Mouse (Mus musculus): Measurements from ENCODE around the gene Ank3. TPM values are rescaled to one million over a fixed set of nuclear protein-coding genes. Genes with fewer than 3 reads are reported as not detected.

The Ank3 gene
- polyA plus RNA-seq, 1 experiment = 183 TPM

DNA sequence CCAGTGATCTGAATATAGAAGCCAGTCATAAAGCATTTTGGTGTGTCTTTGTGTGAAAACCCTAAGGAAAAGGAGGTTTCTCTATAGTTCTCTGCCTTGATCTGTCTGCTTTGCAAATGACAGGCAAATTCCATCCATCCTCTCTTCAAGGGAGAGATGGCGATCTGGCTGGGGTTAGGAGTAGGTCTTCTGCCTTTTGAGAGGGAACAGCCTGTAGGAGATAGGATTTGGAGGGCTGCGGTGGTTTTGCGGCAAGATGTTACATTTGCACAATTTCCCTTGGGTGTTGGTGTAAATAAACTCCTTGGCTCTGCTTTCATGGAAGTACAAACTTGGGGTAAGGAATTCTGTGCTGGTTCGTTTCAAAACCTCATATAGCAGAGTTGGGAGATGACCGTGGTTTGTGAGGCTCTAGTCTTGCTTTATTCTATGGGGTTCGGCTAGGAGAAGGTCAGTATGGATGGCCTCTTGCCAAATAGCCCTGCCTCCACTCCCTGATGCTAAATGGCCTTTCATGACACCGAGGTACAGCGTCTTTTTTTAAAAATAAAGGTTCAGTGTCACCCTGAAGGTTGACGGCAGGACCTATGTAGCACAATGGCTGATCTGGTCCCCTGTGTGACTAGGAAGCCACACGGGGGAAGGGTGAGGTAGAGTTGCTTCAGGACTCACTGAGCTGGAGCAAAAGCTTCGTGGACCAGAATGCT, 309.4 kb downstream of the Ank3 start:
- no peak for TF ChIP-seq CTCF (IDR thresholded peaks at IDR 0.05; ENCODE audit: borderline replicate concordance, extremely low read depth, insufficient read depth, insufficient read length)
- TF ChIP-seq POLR2A (IDR thresholded peaks at IDR 0.05; ENCODE audit: borderline replicate concordance, extremely low read depth, insufficient read depth, insufficient read length, poor library complexity, severe bottlenecking) = no peak
- DNase-seq (ENCODE audit: low read depth) = no peak

DNA sequence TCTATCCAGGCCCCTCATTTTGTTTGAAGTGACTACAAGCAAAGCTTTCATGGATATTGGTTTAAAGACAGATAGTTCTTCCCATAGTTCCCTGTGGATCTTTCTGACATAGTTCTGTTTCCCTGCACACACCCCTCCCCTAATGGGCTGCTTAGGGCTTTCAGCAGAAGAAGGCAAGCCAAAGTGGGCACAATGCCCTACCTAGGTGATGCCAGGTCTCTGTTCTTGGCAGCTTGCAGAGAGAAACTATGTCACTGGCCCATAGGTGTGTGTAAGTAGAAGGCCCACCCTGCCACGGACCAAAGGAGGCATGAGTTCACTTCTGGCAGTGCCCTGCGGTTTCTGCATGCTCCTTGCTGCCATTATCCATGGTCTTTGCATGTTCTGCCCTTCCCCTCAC, 311.1 kb downstream of the Ank3 start:
- no peak for TF ChIP-seq CTCF (IDR thresholded peaks at IDR 0.05; ENCODE audit: borderline replicate concordance, extremely low read depth, insufficient read depth, insufficient read length)
- no peak for TF ChIP-seq POLR2A (IDR thresholded peaks at IDR 0.05; ENCODE audit: borderline replicate concordance, extremely low read depth, insufficient read depth, insufficient read length, poor library complexity, severe bottlenecking)
- no peak for DNase-seq (ENCODE audit: low read depth)

DNA sequence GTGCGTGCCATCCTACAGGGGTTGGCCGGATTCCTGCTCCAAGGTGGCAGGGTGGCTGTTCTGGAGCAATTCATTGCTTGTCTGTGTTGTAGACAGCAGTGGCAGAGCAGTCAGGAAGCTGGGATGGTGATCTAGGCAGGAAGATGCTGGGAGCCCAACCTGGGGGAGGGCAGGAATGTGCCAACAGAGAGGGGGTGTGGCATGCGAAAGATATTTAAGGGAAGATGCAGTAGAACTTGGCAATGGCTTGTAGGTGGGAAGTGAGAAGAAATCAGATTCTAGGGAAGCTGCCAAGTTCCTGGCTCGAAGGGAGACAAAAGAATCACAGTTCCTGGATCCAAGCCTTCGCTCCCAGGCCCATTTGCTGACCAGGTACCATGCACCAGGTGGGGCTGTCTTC, 312.2 kb downstream of the Ank3 start:
- DNase-seq (ENCODE audit: low read depth) = no peak
- TF ChIP-seq CTCF (IDR thresholded peaks at IDR 0.05; ENCODE audit: borderline replicate concordance, extremely low read depth, insufficient read depth, insufficient read length) (no peak), POLR2A (IDR thresholded peaks at IDR 0.05; ENCODE audit: borderline replicate concordance, extremely low read depth, insufficient read depth, insufficient read length, poor library complexity, severe bottlenecking) (no peak)

DNA sequence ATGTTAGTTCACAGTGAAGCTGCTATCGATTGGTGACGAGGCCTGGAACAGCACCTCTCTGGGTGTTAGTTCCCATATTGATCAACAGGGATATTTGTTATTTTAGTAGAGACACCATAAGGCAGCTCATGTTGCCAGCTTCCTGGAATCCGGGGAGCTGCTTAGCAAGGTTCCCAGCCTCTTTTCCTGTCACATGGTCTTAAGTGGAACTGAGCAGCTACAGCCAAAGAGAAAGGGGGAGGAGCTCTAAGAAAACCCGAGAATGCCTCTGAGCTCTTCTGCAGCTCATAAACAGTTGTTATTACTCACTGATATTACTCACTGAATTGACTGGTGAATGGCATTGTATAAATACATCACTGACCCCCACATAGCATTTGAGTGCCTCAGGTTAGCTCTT, 318.3 kb downstream of the Ank3 start:
- TF ChIP-seq POLR2A (IDR thresholded peaks at IDR 0.05; ENCODE audit: borderline replicate concordance, extremely low read depth, insufficient read depth, insufficient read length, poor library complexity, severe bottlenecking) = no peak
- no peak for TF ChIP-seq CTCF (IDR thresholded peaks at IDR 0.05; ENCODE audit: borderline replicate concordance, extremely low read depth, insufficient read depth, insufficient read length)
- DNase-seq (ENCODE audit: low read depth) = peak; percentile 61

DNA sequence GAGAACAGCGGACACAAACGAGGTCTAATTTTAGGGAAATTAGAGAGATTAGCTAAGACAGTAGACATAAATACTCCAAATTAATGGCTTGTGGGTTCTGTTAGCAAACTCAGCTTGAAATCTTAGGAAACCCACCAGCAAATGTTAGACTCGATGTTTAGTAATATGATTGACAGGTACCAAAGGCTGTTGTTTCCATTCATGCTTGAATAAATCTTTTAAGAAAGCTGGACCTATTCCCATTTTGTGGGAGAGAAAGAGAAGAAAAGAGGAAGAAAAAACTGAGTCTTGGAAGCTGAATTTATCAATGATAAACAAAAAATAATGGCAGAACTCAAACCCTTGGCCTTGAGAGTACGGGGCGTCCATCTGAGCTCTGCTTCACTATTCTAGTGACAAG, 320.8 kb downstream of the Ank3 start:
- TF ChIP-seq CTCF (IDR thresholded peaks at IDR 0.05; ENCODE audit: borderline replicate concordance, extremely low read depth, insufficient read depth, insufficient read length) = no peak
- no peak for TF ChIP-seq POLR2A (IDR thresholded peaks at IDR 0.05; ENCODE audit: borderline replicate concordance, extremely low read depth, insufficient read depth, insufficient read length, poor library complexity, severe bottlenecking)

DNA sequence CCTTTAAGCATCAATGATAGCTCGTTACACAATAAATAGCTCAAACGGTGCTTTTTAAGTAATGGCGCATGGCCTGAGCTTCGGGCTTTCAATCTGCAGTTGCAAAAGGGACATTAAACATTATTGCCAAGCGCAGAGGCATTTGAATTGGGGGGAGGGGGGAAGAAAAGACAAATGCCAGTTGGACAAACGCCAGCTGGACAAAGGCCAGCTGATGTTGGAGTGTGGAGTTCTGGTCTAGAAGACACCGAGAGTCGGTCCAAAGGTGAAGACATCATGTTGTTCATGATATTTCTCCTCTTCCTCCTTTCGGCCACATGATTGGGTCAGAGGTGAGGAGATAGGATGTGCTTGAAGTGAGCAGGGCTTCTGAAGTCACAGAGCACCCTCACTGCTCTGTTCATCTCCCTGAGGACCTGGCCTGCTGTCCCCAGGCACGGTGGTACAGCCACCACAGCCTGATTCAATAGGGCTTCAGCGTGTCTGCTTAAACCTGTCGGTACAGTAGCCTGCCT, 321.4 kb downstream of the Ank3 start:
- DNase-seq (ENCODE audit: low read depth) = peak; percentile 84
- TF ChIP-seq CTCF (IDR thresholded peaks at IDR 0.05; ENCODE audit: borderline replicate concordance, extremely low read depth, insufficient read depth, insufficient read length) (no peak), POLR2A (IDR thresholded peaks at IDR 0.05; ENCODE audit: borderline replicate concordance, extremely low read depth, insufficient read depth, insufficient read length, poor library complexity, severe bottlenecking) (no peak)

More for the DNA sequence above, 320.8 kb downstream of the Ank3 start:
- peak; percentile 77 for DNase-seq (ENCODE audit: low read depth)

DNA sequence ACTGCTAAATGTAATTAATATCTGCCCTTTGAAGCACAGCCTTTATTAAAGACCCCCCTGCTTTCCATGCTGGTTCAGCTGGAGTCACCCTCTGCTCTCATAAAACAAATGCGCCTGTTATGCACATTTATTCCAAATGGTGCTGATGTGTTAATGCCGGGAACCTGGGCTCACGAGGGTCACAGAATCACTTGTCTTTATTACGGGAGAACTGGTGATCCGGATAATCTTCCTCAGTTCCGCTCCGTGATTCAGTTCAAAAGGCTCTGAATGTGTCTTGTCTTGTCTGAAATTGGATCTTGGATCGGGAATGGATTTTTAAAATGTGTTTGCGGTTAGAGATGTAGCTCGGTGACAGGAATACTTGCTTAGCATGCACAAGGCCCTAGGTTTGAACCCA, 321.9 kb downstream of the Ank3 start:
- TF ChIP-seq POLR2A (IDR thresholded peaks at IDR 0.05; ENCODE audit: borderline replicate concordance, extremely low read depth, insufficient read depth, insufficient read length, poor library complexity, severe bottlenecking) (no peak), CTCF (IDR thresholded peaks at IDR 0.05; ENCODE audit: borderline replicate concordance, extremely low read depth, insufficient read depth, insufficient read length) (no peak)
- DNase-seq (ENCODE audit: low read depth) = peak; percentile 61

DNA sequence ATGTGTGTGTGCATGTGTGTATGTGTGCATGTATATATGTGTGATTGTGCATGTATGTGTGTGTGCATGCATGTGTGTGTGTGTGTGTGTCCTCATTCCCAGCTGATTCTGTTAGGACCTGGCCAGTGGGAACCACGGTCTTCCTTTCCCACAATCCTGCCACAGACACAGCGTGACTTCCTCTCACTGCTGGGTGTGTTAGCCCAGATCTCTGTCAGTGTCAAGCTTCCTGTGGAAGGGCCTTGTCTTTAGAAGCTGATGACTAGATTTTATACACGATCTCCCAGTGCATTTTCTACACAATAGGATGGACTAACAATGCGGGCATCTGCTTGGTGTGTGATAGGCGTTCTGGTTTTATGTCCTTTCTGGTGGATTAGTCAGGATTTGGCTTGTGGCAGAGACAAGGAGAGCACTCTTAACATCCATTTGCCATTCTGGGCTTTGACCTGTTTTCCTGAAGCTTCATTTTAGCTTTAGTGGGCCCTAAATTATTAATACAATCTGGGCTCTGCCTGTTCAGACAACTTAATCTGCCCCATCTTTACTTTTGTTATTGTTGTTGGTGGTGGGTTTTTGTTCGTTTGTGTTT, 322.4 kb downstream of the Ank3 start:
- no peak for TF ChIP-seq CTCF (IDR thresholded peaks at IDR 0.05; ENCODE audit: borderline replicate concordance, extremely low read depth, insufficient read depth, insufficient read length)
- TF ChIP-seq POLR2A (IDR thresholded peaks at IDR 0.05; ENCODE audit: borderline replicate concordance, extremely low read depth, insufficient read depth, insufficient read length, poor library complexity, severe bottlenecking) = no peak

DNA sequence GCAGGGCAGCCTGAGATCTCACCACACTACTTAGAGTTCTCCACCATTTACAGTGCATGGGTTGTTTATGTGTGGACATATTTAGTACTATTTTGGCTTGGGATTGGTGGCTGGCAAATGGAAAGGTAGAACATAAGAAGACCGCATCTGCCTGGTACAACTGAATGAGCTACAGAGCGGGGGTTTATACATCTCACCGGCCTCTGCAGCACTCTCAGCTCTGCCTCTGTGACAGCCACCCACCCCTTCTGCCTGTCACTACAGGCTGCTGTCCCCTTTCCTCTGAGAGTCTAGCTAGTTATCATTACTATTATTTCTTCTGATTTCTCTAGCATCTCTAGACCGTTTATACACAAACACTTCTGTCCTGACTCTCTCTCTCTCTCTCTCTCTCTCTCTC, 325.6 kb downstream of the Ank3 start:
- TF ChIP-seq CTCF (IDR thresholded peaks at IDR 0.05; ENCODE audit: borderline replicate concordance, extremely low read depth, insufficient read depth, insufficient read length) = no peak
- no peak for TF ChIP-seq POLR2A (IDR thresholded peaks at IDR 0.05; ENCODE audit: borderline replicate concordance, extremely low read depth, insufficient read depth, insufficient read length, poor library complexity, severe bottlenecking)
- no peak for DNase-seq (ENCODE audit: low read depth)

More for the DNA sequence above, 322.4 kb downstream of the Ank3 start:
- peak; percentile 49 for DNase-seq (ENCODE audit: low read depth)

DNA sequence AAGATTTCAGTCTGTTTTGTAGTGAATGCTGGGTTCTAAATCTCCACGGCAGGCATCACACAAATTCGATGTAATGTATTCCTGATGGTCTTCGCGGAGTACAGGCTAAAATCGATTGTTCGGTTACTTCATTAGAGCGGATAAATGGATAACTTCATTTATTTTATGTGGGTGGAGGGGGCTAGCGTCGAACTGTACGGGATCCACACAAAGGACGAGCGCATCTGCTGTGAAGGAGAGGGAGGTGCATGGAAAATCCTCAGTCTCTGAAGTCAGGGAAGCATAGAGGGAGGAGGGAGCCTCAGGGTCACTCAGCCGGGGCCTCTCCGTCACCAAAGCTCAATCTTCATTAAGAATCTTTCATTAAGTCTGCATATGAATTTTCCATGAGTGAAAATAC, 326.5 kb downstream of the Ank3 start:
- TF ChIP-seq CTCF (IDR thresholded peaks at IDR 0.05; ENCODE audit: borderline replicate concordance, extremely low read depth, insufficient read depth, insufficient read length) = no peak
- no peak for TF ChIP-seq POLR2A (IDR thresholded peaks at IDR 0.05; ENCODE audit: borderline replicate concordance, extremely low read depth, insufficient read depth, insufficient read length, poor library complexity, severe bottlenecking)

DNA sequence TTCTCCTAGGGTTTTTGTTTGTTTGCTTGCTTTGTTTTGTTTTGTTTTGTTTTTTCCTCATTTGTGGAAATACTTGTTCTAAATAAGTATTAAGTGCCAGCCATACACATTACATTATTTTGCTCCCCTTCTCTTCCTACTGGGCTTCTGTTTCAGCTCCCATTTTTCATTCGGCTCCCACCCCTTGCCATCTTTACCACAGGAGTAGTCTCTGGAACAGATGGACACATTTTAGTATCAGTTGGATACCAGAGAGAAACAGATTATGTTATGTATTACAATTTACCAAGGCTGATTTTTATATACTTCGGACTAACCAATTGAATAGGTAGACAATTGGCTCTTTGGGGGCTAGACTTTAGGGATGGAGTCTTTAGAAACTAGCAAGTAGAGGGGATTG, 327.7 kb downstream of the Ank3 start:
- TF ChIP-seq POLR2A (IDR thresholded peaks at IDR 0.05; ENCODE audit: borderline replicate concordance, extremely low read depth, insufficient read depth, insufficient read length, poor library complexity, severe bottlenecking) (no peak), CTCF (IDR thresholded peaks at IDR 0.05; ENCODE audit: borderline replicate concordance, extremely low read depth, insufficient read depth, insufficient read length) (no peak)
- DNase-seq (ENCODE audit: low read depth) = no peak

More for the DNA sequence above, 326.5 kb downstream of the Ank3 start:
- no peak for DNase-seq (ENCODE audit: low read depth)

DNA sequence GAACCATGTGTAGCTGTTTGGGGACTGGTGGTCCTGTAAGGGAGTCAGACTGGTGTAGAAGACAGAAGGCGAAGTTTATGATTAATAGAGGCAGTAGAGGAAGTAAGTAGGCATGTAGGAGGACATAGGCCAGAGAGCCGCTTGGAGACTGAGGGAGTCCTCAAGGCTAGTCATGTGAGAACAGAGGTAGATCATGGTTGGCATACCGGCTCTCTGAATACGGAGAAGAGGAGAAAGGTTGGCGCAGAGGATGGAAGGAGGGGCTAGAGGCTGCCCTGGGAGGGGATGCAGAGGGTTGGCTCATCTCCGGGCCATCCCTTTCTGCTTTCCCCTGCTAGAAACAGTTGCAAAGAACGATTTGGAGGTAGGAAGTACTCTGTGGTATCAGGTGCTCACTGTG, 328.2 kb downstream of the Ank3 start:
- DNase-seq (ENCODE audit: low read depth) = no peak
- no peak for TF ChIP-seq POLR2A (IDR thresholded peaks at IDR 0.05; ENCODE audit: borderline replicate concordance, extremely low read depth, insufficient read depth, insufficient read length, poor library complexity, severe bottlenecking)
- no peak for TF ChIP-seq CTCF (IDR thresholded peaks at IDR 0.05; ENCODE audit: borderline replicate concordance, extremely low read depth, insufficient read depth, insufficient read length)

Data from brain, embryonic 14.5 days (tissue).